ENCODE assay signal across 26 mouse cellular contexts in the genomic region with DNA sequence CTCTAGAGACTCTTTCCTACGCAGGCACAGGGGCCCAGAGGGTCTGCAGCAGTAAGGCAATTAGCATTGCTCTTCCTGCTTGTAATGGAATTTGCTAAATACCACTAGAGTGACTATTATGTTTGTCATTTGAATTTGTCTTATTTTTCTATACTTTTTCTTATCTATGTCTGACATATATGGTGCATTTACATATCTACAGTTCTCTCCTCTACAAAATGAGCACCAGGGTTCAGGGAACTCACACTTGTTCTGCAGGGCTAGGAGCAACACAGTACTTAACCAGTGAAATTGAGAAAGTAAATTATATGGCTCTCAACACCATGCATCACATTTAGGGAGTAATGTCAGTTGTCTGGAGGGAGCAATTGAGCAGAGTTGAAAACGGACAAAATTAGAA. TPM values are rescaled to one million over a fixed set of nuclear protein-coding genes. Genes with fewer than 3 reads are reported as not detected.
DNase-seq lines count a peak whose midpoint lies in the region; ATAC-seq and TF ChIP-seq lines count a peak whose summit lies in the region.
"Had no signal": no experiment of that assay in that cellular context is flagged by ENCODE, and none has a peak within 500 bp of the region (broad histone marks: within the 10 kb centered on the region; RNA-seq: fewer than 3 reads in every experiment).

No protein-coding gene starts in this region.

- H3K9ac ChIP-seq in liver, embryonic 14.5 days (replicated peaks), result no peak overlapping the region
- H3K9ac ChIP-seq in liver, postnatal 0 days (replicated peaks), result no peak overlapping the region
- no peak overlapping the region for H3K9ac ChIP-seq in midbrain, embryonic 11.5 days (ENCODE audit: low read length)
- no peak overlapping the region for H3K9ac ChIP-seq in midbrain, embryonic 13.5 days (replicated peaks)
- H3K9ac ChIP-seq: embryonic facial prominence, embryonic 13.5 days; forebrain, embryonic 12.5 days; forebrain, embryonic 15.5 days; heart, embryonic 13.5 days; hindbrain, embryonic 14.5 days had no signal

- no peak for TF ChIP-seq EP300 in liver, embryonic 14.5 days (IDR thresholded peaks at IDR 0.05; ENCODE audit: low read depth)
- TF ChIP-seq EP300 in liver, postnatal 0 days (IDR thresholded peaks at IDR 0.05; ENCODE audit: low read depth), result no peak

- H3K27ac ChIP-seq in liver, embryonic 14.5 days, result no peak overlapping the region
- H3K27ac ChIP-seq in liver, postnatal 0 days (ENCODE audit: low read depth), result no peak overlapping the region
- no peak overlapping the region for H3K27ac ChIP-seq in midbrain, embryonic 11.5 days (ENCODE audit: low read depth, low read length)
- no peak overlapping the region for H3K27ac ChIP-seq in midbrain, embryonic 13.5 days
- H3K27ac ChIP-seq: embryonic facial prominence, embryonic 10.5 days; embryonic facial prominence, embryonic 13.5 days; forebrain, embryonic 12.5 days; forebrain, embryonic 15.5 days; heart, adult 2 months; heart, embryonic 10.5 days; heart, embryonic 13.5 days; hindbrain, embryonic 14.5 days had no signal

- no peak for DNase-seq in liver, embryonic 14.5 days (ENCODE audit: low read depth in 3 of 3, low spot score in 3 of 3)
- DNase-seq in liver, postnatal 0 days, result no peak
- peak; percentile 76 for DNase-seq in midbrain, embryonic 11.5 days (ENCODE audit: low spot score, missing footprints)
- DNase-seq: adrenal gland, adult 8-10 months; adrenal gland, postnatal 25 days; cerebellum, adult 11-12 months; cerebellum, adult 8-10 months; cerebellum, postnatal 10 days; cerebellum, postnatal 36 days; embryo, embryonic 11 days; gastrocnemius, postnatal 36 days; heart, adult 2 months; heart, postnatal 14 days; heart, postnatal 4 days had no signal

- H3K27me3 ChIP-seq in liver, embryonic 14.5 days (ENCODE audit: control insufficient read depth, insufficient read depth, low read length), result no peaks in the 10 kb centered on the region
- H3K27me3 ChIP-seq in liver, postnatal 0 days (ENCODE audit: insufficient read depth, low read length), result no peaks in the 10 kb centered on the region
- H3K27me3 ChIP-seq in midbrain, embryonic 11.5 days (ENCODE audit: control insufficient read depth, insufficient read depth, low read length), result no peaks in the 10 kb centered on the region
- H3K27me3 ChIP-seq in midbrain, embryonic 13.5 days, result no peaks in the 10 kb centered on the region
- H3K27me3 ChIP-seq: embryonic facial prominence, embryonic 13.5 days; forebrain, embryonic 12.5 days; forebrain, embryonic 15.5 days; heart, embryonic 13.5 days had no signal

- no peak overlapping the region for H3K4me2 ChIP-seq in liver, embryonic 14.5 days (ENCODE audit: low read depth)
- H3K4me2 ChIP-seq in liver, postnatal 0 days (ENCODE audit: low read depth, low read length), result no peak overlapping the region
- no peak overlapping the region for H3K4me2 ChIP-seq in midbrain, embryonic 11.5 days
- no peak overlapping the region for H3K4me2 ChIP-seq in midbrain, embryonic 13.5 days (replicated peaks)
- H3K4me2 ChIP-seq: embryonic facial prominence, embryonic 13.5 days; forebrain, embryonic 12.5 days; forebrain, embryonic 15.5 days; heart, embryonic 13.5 days; hindbrain, embryonic 14.5 days had no signal

- H3K9me3 ChIP-seq in liver, embryonic 14.5 days (ENCODE audit: control insufficient read depth, low read length), result no peaks in the 10 kb centered on the region
- no peaks in the 10 kb centered on the region for H3K9me3 ChIP-seq in liver, postnatal 0 days (ENCODE audit: low read length)
- H3K9me3 ChIP-seq in midbrain, embryonic 11.5 days (ENCODE audit: control insufficient read depth, low read length), result no peaks in the 10 kb centered on the region
- no peaks in the 10 kb centered on the region for H3K9me3 ChIP-seq in midbrain, embryonic 13.5 days
- H3K9me3 ChIP-seq: forebrain, embryonic 12.5 days; forebrain, embryonic 15.5 days; heart, embryonic 10.5 days; heart, embryonic 13.5 days had no signal

- peaks cover 3 to 5% of the 10 kb centered on the region in 2 experiments; a peak in 3 of 4 replicates for H3K4me1 ChIP-seq in liver, embryonic 14.5 days (replicated peaks; ENCODE audit: control insufficient read depth in 2 of 2, insufficient read depth in 2 of 2, low read length in 1 of 2)
- no peaks in the 10 kb centered on the region for H3K4me1 ChIP-seq in liver, postnatal 0 days (ENCODE audit: insufficient read depth)
- no peaks in the 10 kb centered on the region for H3K4me1 ChIP-seq in midbrain, embryonic 11.5 days (ENCODE audit: control insufficient read depth, insufficient read depth, low read length)
- H3K4me1 ChIP-seq in midbrain, embryonic 13.5 days (replicated peaks), result no peaks in the 10 kb centered on the region
- H3K4me1 ChIP-seq: embryonic facial prominence, embryonic 10.5 days; embryonic facial prominence, embryonic 13.5 days; forebrain, embryonic 12.5 days; heart, embryonic 10.5 days had no signal

- 56% methylated on average over 2 of the region's 2 CpGs for WGBS in liver, embryonic 14.5 days (ENCODE audit: insufficient replicate concordance)
- 62% methylated on average over 2 of the region's 2 CpGs for WGBS in liver, postnatal 0 days (ENCODE audit: insufficient replicate concordance)
- 70% methylated on average over 2 of the region's 2 CpGs for WGBS in midbrain, embryonic 11.5 days
- 64% methylated on average over 2 of the region's 2 CpGs for WGBS in midbrain, embryonic 13.5 days

- ATAC-seq in liver, embryonic 14.5 days (ENCODE audit: insufficient read depth), result peak; percentile 47; the same call in 1 of the 2 replicates
- ATAC-seq in liver, postnatal 0 days, result no peak
- ATAC-seq in midbrain, embryonic 11.5 days (ENCODE audit: low FRiP score), result no peak
- no peak for ATAC-seq in midbrain, embryonic 13.5 days
- ATAC-seq in megakaryocyte progenitor cell, adult 5-6 weeks (replicated peaks; ENCODE audit: poor library complexity), result peak; percentile 39; the same call in 1 of the 2 replicates
- no peak for ATAC-seq in CD4-positive, CD25-positive, alpha-beta regulatory T cell, adult 4 months
- ATAC-seq: activated CD4-positive, CD25-positive, alpha-beta regulatory T cell, adult 4 months; forebrain, embryonic 15.5 days had no signal

- no peak overlapping the region for H3K4me3 ChIP-seq in liver, embryonic 14.5 days (ENCODE audit: insufficient read depth in 1 of 2, low read depth in 2 of 2, low read length in 2 of 2)
- H3K4me3 ChIP-seq in liver, postnatal 0 days (ENCODE audit: low read depth, low read length), result no peak overlapping the region
- H3K4me3 ChIP-seq in midbrain, embryonic 11.5 days (ENCODE audit: low read depth, low read length), result no peak overlapping the region
- no peak overlapping the region for H3K4me3 ChIP-seq in midbrain, embryonic 13.5 days (replicated peaks)
- H3K4me3 ChIP-seq: embryonic facial prominence, embryonic 10.5 days; embryonic facial prominence, embryonic 13.5 days; erythroblast, embryonic 14.5 days; forebrain, embryonic 12.5 days; forebrain, embryonic 15.5 days; heart, adult 2 months; heart, embryonic 10.5 days; heart, embryonic 13.5 days had no signal

- TF ChIP-seq CTCF in liver, embryonic 14.5 days (IDR thresholded peaks at IDR 0.05; ENCODE audit: low read depth), result no peak
- TF ChIP-seq CTCF in liver, postnatal 0 days (IDR thresholded peaks at IDR 0.05; ENCODE audit: low read depth), result no peak

- H3K36me3 ChIP-seq in liver, embryonic 14.5 days (replicated peaks; ENCODE audit: control insufficient read depth, insufficient read depth, low read depth), result no peaks in the 10 kb centered on the region
- H3K36me3 ChIP-seq in liver, postnatal 0 days (replicated peaks; ENCODE audit: insufficient read depth, low read length), result no peaks in the 10 kb centered on the region
- H3K36me3 ChIP-seq in midbrain, embryonic 11.5 days (ENCODE audit: control insufficient read depth, insufficient read depth, low read length), result no peaks in the 10 kb centered on the region
- no peaks in the 10 kb centered on the region for H3K36me3 ChIP-seq in midbrain, embryonic 13.5 days
- H3K36me3 ChIP-seq: embryonic facial prominence, embryonic 10.5 days; embryonic facial prominence, embryonic 13.5 days; forebrain, embryonic 12.5 days; forebrain, embryonic 15.5 days; heart, embryonic 10.5 days; heart, embryonic 13.5 days had no signal

RNA-seq across cellular contexts. Expression of a gene that starts 21.2 kb away (rescaled TPM):
- polyA plus RNA-seq in liver, embryonic 14.5 days (2012; rRNA removed), result 70.0 and 103 TPM in 2 replicates
- 309 and 341 TPM in 2 replicates for polyA plus RNA-seq in liver, embryonic 14.5 days (2014; fragmentation: Nextera tagmentation; extraction: Ambion mirVana)
- polyA plus RNA-seq in liver, postnatal 0 days (2015; fragmentation: Nextera tagmentation; extraction: Ambion mirVana), result 95.6 and 102 TPM in 2 replicates
- 44.6 and 47.2 TPM in 2 replicates for polyA plus RNA-seq in midbrain, embryonic 11.5 days (2014; fragmentation: Nextera tagmentation; extraction: Ambion mirVana)
- polyA plus RNA-seq in midbrain, embryonic 13.5 days (2015; fragmentation: Nextera tagmentation; extraction: Ambion mirVana), result 42.6 and 47.8 TPM in 2 replicates
- total RNA-seq in megakaryocyte progenitor cell, adult 5-6 weeks (2015), result 64.9 and 95.9 TPM in 2 replicates
- 33.3 and 46.0 TPM in 2 replicates for total RNA-seq in megakaryocyte progenitor cell, adult 5-6 weeks (2017)
- polyA plus RNA-seq in CD4-positive, CD25-positive, alpha-beta regulatory T cell, adult 4 months (2017; shearing (Covaris generic)), result 1 to 10 TPM; 4.0 to 4.4 TPM

Comparison
In these comparisons a context has a peak if more than half of its experiments do, and no peak if none do; other contexts are left out.
1. ATAC-seq: peak in liver, embryonic 14.5 days (single experiment) and megakaryocyte progenitor cell, adult 5-6 weeks (single experiment); none in liver, postnatal 0 days (single experiment), midbrain, embryonic 11.5 days (single experiment), midbrain, embryonic 13.5 days (single experiment) and CD4-positive, CD25-positive, alpha-beta regulatory T cell, adult 4 months (single experiment).